Mouse (Mus musculus) liver, adult 2 months (tissue): ENCODE results near the gene Ctxn1.

Source experiments
- CTCF ChIP-seq: fragments of 200-500 bp; IDR thresholded peaks from 2 replicates; pipeline ENCODE4 v1.5.1; 2011; ENCODE audit warnings: low read depth, low read length, control low read depth
- POLR2A ChIP-seq: fragments of 200-500 bp; IDR thresholded peaks from 2 replicates; pipeline ENCODE4 v1.6.1; 2011; ENCODE audit warnings: low read length, control low read depth; ENCODE audit not compliant: insufficient read depth; ENCODE audit errors: extremely low read depth

DNA sequence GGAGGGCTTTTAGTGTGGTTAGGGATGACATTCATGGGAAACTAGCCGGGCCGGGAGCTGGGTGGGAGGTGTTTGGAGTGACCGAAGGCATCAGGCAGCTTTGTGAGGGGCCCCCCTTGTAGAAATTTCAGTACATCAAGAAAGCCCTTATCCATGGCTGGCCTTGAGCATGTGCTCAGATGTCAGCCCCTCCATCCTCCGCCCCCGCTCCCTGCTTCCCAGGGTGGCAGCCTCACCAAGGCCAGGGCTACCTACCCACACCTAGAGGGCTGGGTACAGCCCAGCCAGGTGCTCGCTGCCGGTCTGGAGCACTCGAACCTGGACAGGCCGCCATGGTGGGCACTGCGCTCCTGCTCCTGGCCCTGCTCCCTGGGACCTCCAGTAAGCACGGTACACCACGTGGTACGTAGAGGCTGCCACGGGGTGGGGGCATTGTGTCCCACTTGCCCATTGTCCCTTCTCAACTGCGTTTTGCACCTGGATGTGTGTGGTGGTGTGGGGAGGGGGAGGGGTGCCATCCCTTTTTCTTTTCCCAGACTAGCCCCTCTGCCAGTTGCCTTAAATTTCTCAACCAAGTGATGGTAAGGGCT lies 11.0 kb downstream of the Ctxn1 start, which contains the start of gene Tgfbr3l:
- no peak for TF ChIP-seq POLR2A
- TF ChIP-seq CTCF, result no peak
